Mouse (Mus musculus) kidney, postnatal 4 days (tissue): ENCODE data around the gene Rae1.

Experiments used
- DNase-seq, 2 experiments: peaks; one replicate each; pipeline ENCODE4 v3.0.0; 2021; ENCODE audit warnings: mixed read lengths in 2 of 2

Rae1 gene

GRCm38 (mm10) chr2:172997748-172998147 lies 2.2 kb upstream of the Rae1 start:
- DNase-seq: no peak

GRCm38 (mm10) chr2:172998478-172998877 lies 1.4 kb upstream of the Rae1 start:
- peak in 1 of 2 experiments; percentile 30 for DNase-seq

GRCm38 (mm10) chr2:173000285-173000652 lies 352 bp downstream of the Rae1 start:
- peak; percentile 76 to 88 for DNase-seq

- DNase-seq: no peak
Observed at GRCm38 (mm10) chr2:173000921-173001320, 1.0 kb downstream of the Rae1 start.

GRCm38 (mm10) chr2:173003737-173004136 lies 3.8 kb downstream of the Rae1 start:
- DNase-seq: no peak

GRCm38 (mm10) chr2:173010220-173010717 lies 10.4 kb downstream of the Rae1 start:
- no peak for DNase-seq

- DNase-seq: no peak
Observed at GRCm38 (mm10) chr2:173011440-173011839, 11.5 kb downstream of the Rae1 start.

- no peak for DNase-seq
Observed at GRCm38 (mm10) chr2:173014741-173015287, 14.9 kb downstream of the Rae1 start.

GRCm38 (mm10) chr2:173017940-173018339 lies 18.0 kb downstream of the Rae1 start:
- DNase-seq: no peak

- DNase-seq: peak; percentile 27 to 53
Observed at GRCm38 (mm10) chr2:173018618-173019017, 18.7 kb downstream of the Rae1 start.

GRCm38 (mm10) chr2:173019322-173019721 lies 19.4 kb downstream of the Rae1 start:
- DNase-seq: no peak

- DNase-seq: peak; percentile 93 to 95
Observed at GRCm38 (mm10) chr2:173019790-173020189, 19.9 kb downstream of the Rae1 start.

- no peak for DNase-seq
Observed at GRCm38 (mm10) chr2:173020430-173020829, 20.5 kb downstream of the Rae1 start, which contains the start of gene Rbm38. Gene Rbm38, plus strand, starts transcription at chr2:173020498.

GRCm38 (mm10) chr2:173021633-173022055 lies 21.7 kb downstream of the Rae1 start:
- peak; percentile 96 for DNase-seq

- DNase-seq: peak; percentile 62 to 77
Observed at GRCm38 (mm10) chr2:173022056-173022681, 22.3 kb downstream of the Rae1 start.

- no peak for DNase-seq
Observed at GRCm38 (mm10) chr2:173022813-173023212, 22.9 kb downstream of the Rae1 start.

- no peak for DNase-seq
Observed at GRCm38 (mm10) chr2:173023371-173023851, 23.5 kb downstream of the Rae1 start.

GRCm38 (mm10) chr2:173023966-173024365 lies 24.0 kb downstream of the Rae1 start:
- DNase-seq: no peak

GRCm38 (mm10) chr2:173024392-173024791 lies 24.5 kb downstream of the Rae1 start:
- no peak for DNase-seq

GRCm38 (mm10) chr2:173024938-173025337 lies 25.0 kb downstream of the Rae1 start:
- peak; percentile 31 to 43 for DNase-seq

GRCm38 (mm10) chr2:173026286-173026685 lies 26.4 kb downstream of the Rae1 start:
- DNase-seq: no peak

- no peak for DNase-seq
Observed at GRCm38 (mm10) chr2:173026688-173027131, 26.8 kb downstream of the Rae1 start.

- no peak for DNase-seq
Observed at GRCm38 (mm10) chr2:173027169-173027823, 27.4 kb downstream of the Rae1 start.
